Mouse (Mus musculus) 3T3-L1 (cell line): ENCODE results near the gene Arhgef3.
A peak's percentile ranks its signal among the peaks of the same experiment; 100 is the strongest.

ENCODE experiments used
- DNase-seq: peaks from one replicate; pipeline ENCODE4 v3.0.0-alpha.2; 2015; ENCODE audit warnings: low read depth, low spot score

Gene Arhgef3

DNA sequence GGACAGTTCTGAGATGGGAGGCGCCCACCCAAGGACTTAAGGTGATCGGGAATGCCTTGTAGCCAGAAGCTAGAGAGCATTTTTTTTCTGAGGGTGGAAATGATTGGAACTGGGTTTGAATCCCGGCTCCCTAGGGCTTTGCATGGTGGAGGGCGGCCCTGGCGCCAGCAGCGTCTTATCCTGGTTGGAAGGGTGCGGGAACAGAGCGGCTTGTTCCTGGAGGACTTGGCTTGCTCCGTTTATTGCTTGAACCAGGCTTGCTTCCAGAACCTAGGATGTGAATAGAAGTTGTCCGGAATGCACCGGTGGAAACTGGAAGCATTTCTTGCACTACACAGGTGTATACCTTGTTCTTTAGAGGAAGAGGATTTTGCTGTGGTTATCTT lies 569 bp downstream of the Arhgef3 start:
- DNase-seq, result no peak

DNA sequence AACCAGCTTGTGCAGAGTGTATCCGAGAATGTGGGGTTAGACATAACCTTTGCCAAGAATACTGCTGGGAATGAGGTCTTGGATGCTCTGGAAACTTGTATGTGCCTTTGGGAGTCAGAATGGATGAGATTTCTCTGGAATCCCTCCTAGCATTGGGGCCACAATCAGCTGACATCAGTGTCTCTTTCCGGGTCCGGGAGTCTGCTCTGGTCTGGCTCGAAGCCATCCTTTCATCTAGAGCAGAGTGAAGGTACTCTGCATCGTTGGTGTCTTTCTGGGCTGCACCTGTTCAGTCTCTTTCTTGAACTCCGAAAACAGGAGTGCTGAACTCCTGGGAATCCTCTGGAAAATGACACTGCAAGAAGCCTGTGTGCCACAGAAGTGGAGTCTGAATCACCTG lies 1.3 kb downstream of the Arhgef3 start:
- DNase-seq, result no peak

DNA sequence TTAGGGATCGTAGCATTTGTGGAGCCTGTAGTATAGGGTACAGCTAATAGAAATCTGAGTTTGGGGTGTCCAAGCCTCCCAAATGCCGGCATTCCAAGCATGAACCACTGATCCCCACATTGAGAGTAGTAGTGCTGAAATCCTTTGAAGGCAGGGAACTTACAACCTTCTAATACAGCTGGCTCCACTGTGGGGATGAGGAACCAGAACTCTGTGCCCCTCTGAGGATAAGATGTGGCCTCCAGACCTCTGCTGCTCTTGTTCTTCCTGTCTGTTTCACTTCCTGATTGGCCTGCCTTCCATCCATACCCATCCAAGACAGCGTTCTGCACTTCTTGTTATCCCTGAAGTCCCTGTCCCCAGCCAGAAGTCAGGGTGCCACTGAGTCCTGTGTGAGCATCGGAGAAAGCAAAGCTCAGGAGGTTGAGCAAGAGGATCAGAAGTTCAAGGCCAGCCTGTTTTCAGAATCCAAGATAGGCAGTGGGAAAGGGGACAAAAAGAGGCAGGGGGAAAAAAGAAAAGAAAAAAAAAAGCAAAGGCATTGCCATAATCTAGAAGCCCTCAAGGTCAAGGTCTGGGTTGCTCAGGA lies 2.0 kb downstream of the Arhgef3 start:
- no peak for DNase-seq

DNA sequence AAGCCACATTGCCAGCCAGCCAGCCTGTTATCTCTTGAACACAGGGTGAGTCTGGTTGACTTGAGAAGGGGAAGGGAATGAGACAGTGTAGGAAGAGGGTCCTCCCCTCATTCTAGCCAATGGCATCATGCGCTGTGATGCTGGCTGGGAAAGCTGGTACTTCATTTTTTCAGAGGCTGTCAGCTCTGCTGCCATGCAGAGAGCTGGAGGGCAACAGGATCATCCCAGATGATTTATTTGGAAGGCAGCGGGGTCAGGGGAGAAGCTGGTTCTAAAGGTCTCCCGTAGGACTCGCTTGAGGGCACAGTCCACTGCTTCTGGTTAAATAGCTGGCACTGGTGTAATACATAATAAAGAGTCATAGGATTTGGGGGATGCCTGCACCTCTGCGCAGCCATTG lies 3.8 kb downstream of the Arhgef3 start:
- no peak for DNase-seq

DNA sequence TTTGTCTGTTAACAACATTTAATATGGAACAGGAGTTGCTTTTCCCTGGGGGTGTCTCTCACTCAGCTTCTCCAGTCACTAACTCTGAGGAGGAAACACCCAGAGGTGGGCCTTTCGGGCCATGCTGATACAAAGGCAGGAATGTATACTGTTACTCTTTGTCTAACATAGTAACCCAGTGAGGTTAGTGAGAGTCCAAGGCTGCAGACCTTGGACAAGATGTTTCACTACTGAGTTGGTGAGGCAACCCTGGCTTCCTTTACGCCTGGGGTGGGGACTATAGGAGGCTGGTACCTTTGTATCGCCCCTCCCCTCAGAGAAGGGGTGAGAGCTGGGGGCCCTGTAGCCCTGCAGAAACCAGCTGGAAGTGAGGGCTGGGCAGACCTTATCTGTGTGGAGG lies 7.9 kb downstream of the Arhgef3 start:
- DNase-seq, result peak; percentile 47

DNA sequence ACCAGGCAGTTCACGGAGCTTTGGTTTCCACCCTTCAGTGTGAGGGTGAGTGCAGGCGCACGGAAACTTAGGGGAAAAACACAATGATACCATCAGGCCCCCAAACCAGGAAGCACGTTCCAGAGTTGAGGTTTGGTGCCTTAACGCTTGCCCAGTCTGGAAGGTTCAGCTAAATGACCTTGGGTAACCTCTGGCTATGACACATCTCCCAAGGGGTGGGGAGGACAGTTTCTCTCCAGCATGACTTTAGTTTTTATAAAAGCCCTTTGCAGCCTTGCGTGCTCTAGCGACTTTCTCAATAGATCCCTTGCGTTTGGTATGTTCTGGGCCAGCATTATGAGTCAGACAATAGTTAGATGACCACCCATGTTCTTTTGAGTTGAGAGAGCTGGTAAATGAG lies 8.8 kb downstream of the Arhgef3 start:
- peak; percentile 87 for DNase-seq

DNA sequence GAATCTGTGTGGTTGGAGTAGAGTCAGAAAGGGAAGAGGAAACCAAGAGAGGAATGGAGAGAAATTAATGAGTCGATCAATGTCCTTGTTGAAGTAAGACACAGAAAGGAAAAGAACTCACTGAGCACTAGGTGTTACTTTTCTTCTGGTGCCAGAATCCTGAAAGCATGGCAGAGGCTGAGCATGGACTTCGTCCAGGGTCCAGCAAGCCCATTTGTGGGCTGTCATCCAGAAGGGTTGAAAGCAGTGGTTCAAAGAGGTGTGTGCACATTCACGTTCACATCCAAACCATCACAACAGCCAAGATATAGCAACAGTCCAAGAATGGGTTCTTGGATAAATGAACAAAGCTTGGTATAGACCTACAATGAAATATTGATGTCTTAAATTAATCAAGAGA lies 15.3 kb downstream of the Arhgef3 start:
- DNase-seq, result no peak

DNA sequence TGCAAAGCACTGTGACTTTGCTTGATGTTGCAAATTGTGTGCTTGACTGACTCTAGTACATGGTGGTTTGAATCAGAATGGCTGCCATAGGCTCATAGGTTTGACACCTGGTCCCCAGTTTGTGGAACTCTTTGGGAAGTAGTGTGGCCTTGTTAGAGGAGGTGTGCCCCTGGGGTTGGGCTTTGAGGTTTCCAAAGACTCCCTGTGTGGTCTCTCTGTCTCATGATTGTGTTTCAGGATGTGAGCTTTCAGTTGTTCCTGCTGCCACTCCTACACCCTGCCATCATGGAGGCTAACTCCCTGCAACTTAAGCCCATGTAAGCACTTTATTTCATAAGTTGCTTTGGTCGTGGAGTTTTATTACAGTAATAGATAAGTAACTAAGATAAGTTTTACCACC lies 16.0 kb downstream of the Arhgef3 start:
- no peak for DNase-seq

DNA sequence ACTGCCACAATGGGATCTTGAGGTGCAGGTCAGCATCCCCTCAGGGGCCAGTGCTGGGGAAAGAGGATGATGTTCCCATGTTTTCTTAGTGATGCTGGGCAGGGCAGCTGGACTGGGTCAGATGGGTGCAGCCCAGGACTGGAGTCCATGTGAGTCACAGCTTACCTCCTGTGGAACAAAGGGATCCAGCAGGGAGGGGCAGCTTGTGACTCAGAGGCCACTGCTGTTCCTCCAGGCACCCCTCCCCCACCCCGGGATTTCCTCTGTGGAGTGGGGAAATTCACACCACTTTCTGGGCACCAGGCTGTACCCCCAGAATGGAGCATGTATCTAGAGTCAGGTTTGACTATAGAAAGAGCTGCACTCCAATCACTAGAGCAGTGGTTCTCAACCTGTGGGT lies 16.8 kb downstream of the Arhgef3 start:
- peak; percentile 71 for DNase-seq

DNA sequence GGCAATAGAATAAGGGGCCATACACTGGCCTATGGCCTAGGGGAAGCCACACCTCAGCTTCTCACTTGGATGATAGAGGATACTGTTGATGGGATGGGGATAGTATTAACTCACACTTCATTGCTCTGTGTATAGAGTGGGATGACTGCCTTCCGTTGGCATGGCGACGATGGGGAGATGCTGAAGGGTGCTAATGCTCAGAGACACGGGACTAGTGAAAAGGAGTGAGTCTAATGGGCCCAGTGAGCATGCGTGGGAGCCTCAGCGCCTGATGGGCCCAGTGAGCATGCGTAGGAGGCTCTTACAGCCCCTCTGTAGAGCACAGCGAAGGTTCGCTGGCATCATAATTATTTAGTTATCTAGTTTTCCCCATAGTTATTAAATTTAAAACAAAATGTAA lies 24.2 kb downstream of the Arhgef3 start:
- no peak for DNase-seq

DNA sequence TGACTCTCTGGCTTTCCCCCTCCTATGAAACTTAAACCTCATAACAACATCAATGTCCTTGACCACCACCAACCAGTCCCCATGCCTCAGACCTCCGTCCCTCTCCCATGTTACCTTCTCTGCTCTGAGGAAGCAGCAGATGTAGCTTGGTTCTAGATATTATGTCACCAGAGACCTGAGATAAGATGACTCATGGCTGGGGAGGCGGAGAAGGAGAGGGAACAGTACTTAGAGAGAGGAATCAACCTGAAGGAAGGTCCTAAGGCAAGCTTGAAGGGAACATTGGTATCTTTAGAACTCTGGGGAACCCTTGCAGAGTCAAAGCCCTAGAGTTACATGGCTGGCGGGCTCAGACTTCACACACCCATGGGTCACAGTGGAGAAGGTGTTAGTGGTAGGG lies 25.3 kb downstream of the Arhgef3 start:
- DNase-seq, result peak; percentile 22

DNA sequence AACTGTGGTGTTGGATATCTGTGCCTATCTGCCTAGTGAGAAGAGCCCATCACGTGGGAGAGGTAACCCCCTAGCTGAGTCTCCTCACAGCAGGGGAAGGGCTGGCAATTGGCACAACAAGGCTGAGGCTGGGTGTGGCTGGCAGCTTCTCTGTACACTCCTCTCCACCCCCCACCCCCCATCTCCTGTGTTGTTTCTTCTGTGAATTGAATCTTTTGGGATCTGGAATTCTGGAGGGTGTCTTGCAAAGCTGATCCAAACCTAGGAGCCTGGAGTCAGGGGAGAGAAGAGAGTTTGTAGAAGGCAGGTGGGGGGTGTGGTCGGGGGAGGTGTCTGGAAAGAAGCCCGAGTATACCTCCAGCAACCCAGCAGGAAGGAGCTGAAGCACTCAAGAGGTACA lies 26.8 kb downstream of the Arhgef3 start:
- no peak for DNase-seq

DNA sequence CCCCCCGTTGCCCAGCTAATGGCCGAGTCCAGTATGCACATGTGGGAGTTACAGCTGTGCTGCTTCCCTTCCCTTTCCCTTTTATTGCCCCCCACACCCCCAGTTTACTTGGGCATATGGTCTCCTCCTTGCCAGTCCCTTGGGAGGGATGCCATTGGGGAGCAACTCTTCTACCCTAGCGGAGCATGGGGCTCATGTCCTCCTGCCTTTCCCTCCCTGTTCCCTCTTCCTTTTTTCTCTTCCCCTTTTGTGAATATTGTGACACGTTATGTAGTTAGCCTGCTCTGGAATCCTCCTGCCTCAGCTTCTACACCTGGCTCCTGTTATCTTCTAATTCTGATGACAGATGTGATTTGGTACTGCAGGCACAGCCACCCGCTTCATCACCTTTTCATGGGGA lies 28.0 kb downstream of the Arhgef3 start:
- no peak for DNase-seq

DNA sequence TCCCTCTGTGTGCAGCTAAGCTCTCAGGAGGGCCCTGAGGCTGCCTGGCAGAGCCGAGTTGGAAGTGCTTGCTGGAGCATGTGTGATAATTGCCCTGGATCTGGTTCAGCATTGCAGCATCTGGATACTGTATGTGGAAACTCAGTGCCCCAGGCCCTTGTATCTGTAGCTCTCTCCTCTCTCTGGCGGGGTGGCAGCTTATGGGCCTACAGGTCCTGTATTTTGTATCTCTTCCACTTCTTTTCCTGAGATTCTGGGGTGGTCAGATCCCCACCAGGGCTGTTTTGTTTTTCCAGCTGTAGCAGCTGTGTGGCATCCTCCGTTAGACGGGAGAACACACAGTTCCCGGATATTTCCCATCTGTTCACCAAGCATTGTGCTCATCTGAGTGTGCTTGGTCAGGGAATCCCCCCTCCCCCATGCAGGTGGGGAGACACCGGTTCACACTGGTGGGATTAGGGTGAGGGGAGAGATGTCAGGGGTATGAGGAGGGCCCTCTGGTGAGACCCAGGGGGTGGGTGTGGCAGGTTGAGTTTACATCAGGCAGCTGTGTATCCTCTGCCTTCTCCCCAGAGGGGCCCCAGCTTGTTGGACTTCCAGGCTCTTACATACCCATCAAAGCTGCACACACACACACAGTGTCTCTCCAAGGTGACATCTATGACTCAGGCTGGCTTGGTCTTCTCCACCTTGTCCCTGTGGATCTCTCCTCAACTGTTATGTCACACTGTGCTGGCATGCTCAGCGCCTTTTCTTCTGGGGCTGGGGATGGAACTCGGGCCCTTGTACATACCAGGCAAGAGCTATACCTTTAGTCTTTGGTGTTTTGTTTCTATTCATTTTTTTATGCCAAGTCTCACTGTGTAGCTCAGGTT lies 30.7 kb downstream of the Arhgef3 start:
- DNase-seq, result peak; percentile 59

DNA sequence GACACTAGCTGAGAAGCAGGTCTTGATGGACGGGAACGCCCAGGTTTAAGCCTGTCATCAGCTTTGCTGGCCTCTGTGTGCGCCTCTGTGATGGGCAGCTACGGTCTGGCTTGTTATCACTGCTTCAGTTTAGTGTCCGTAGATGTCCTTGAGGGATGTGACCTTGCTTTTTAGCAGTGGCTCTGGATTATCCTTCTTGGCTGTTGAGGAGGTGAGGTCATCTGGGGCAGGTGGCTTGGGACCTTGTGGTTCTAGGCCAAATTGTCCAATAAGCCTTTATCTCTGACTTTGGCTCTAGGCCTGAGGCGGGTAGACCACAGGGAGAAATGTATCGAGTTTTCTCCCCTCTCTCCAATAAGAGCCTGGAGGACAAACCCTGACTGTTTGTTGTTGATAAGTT lies 33.0 kb downstream of the Arhgef3 start:
- DNase-seq, result no peak

DNA sequence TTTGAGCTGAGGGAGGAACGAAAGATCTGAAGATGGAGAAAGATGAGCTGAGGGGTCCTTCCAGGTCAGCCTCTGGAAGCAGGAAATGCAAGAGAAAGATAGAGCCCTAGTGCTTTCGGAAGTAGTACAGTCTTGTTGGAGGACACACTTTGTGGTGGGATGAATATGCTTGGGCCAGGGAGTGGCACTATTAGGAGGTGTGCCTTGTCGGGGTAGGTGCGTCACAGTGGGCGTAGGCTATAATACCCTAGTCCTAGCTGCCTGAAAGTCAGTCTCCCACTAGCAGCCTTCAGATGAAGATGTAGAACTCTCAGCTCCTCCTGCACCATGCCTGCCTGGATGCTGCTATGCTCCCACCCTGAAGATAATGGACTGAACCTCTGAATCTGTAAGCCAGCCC lies 34.7 kb downstream of the Arhgef3 start:
- DNase-seq, result no peak

DNA sequence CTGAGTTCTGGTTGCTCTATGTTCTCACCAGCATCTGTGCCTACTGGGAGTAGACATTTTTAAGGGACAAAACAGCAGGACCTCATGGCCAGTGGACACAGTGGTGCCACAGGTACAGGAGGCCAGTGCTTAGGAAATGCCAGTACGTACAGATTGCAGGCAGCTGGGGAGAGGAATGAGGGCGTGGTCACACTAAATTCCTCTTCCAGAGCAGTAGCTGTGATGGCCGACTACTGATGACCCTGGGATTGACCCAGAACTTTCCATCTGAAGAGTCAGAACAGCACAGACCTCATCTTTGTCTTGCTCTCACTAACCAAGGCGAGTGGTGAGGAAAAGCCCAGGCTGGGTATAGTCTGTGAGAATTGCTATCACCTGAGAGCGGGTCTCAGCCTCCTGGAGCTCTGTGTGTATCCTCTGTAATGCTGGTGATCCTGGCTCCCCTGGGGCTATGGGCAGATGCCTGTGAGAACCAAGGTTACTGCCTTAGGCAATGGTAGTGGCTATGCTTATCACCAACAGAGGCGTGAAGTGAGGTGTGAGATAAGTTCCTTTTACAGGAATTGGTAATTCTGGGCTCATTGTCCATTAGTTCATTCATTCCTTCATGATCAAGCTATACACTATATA lies 35.4 kb downstream of the Arhgef3 start:
- peak; percentile 52 for DNase-seq

DNA sequence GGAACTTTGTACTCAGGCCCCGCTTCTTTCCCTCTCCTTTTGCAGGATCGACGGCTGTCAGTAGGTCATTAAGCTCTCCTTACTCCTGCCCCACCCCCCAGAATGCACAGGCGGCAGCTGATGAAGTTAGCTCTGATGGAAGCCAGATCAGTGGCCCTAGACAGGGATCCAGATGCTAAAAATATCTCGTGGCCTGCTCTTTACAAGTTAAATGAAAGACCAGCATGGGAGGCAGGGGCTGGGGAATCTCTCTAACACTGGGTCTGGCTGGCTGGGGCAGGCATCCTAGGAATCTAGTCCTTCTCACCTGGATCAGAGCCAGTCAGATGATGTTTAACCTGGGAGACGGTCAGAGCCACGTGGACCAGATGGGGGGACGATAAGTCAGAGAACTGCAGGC lies 36.7 kb downstream of the Arhgef3 start:
- no peak for DNase-seq

DNA sequence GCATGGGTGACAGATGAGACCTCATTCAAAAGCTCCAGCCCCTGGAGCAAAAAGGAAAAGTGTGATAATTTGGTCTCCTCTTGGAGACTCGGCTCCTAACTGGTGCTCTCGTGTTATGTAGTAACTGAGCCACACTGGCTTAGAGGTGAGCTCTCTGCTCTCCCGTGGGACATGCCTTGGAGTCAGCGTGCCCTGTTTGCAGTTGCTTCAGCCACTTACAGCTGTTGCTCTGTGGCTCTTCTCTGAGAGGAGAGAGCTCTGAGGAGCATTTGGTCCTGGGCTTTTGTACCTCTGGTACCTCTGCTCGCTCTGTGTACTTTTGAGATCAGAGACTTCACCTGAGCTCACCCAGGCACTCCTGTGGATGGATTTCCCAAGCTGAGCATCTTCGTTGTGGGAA lies 40.4 kb downstream of the Arhgef3 start:
- no peak for DNase-seq

DNA sequence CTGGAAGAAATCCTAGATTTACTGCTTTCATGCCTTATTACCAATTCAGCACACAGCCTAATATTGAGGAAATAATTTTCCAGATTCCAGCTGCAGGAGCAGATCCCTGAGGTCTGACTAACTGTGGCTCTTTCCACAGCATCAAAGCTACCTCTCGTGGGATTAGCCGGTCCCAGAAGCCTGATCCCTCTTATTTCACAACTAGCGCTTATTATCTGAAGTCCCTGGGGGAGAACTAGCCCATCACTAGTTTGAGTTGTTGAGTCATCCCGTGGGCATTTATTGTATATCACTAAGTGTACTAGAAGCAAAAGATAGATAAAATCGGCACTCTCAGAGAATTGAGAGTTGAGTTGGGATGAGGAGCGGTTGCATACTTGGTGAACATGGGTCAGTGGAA lies 41.3 kb downstream of the Arhgef3 start:
- DNase-seq, result peak; percentile 54

DNA sequence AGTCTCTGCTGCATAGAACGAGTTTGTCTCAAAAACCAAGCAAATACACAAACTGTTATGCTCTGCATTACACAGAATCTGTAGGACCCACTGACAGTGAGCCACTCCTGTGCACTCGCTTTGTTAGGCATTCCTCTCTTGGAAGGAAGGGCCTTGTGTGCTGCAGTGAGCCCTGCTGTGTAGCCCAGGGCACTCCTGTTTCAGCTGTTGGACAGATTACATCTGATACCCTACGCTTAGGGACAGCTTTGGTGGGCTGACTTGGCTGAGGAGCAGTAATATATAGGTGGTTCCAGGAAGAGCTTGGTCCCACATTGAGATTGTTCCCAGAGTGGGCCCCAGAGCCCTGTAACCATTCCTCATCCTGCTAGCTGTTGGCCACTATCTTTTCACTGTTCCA lies 43.4 kb downstream of the Arhgef3 start:
- DNase-seq, result no peak

DNA sequence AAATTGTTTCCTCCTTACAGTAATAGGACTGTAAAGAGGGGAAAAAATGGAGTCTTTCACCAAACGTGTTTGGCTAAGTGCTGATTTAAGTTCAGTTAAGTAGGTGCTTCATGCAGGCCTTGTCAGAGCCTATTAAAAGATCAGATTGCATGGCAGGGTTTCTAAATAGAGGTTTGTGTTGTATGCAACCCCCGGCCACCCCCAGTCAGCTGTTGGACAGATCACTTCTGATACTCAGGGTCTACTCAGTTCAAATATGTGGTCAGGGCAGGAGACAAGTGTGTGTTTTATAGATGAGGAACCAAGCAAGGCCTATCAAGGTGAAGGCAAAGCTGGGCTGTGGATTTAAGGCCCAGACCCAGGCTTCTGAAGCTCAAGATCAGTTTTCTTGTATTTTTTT lies 44.1 kb downstream of the Arhgef3 start:
- no peak for DNase-seq

DNA sequence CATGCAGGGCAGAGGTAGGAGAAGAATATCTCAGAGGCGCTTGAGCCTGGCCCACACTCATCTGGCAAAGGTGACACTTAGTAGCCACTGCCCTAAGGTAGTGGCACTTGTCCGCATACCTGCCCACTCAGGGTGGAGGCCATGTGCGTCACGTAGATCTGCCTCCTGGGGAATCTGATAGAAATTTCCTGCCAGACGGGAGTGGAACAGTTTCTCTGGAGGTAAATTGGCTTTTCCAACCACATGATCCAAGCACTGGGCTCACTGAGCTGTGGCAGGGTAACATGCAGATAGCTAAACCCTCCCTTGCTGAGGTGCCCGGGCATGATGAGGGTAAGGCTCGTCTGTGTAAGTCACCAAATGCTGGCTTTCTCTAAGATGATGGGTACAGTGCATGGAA lies 46.1 kb downstream of the Arhgef3 start:
- no peak for DNase-seq
